Mouse (Mus musculus) MEL (cell line): ENCODE data around the gene Map4k1. TPM values are rescaled to one million over a fixed set of nuclear protein-coding genes. Genes with fewer than 3 reads are reported as not detected.
A peak's percentile ranks its signal among the peaks of the same experiment; 100 is the strongest.

Experiments used
- DNase-seq: peaks from one replicate; pipeline ENCODE4 v3.0.0; 2011; ENCODE audit warnings: low read depth, low spot score
- H3K27ac ChIP-seq: 2 replicates; pipeline ENCODE4 v1.5.1; 2012; ENCODE audit warnings: low read depth, mild to moderate bottlenecking, control low read depth, low read length, moderate library complexity; ENCODE audit not compliant: control insufficient read depth
- H3K27me3 ChIP-seq, 2 experiments: fragments of 150-350 bp in 1 of 2; sonication (generic) in 1 of 2; 2 replicates each; pipeline ENCODE4 v1.6.1; 2012; ENCODE audit warnings: low read length in 2 of 2, mild to moderate bottlenecking in 2 of 2, improper control_type of control experiment in 1 of 2, moderate library complexity in 1 of 2; ENCODE audit not compliant: insufficient read depth in 2 of 2, control insufficient read depth in 1 of 2
- H3K36me3 ChIP-seq, 2 experiments: 2 replicates each; pipeline ENCODE4 v1.6.1; 2012 to 2014; ENCODE audit warnings: low read length in 2 of 2, improper control_type of control experiment in 1 of 2, inconsistent platforms in 1 of 2, mild to moderate bottlenecking in 1 of 2; ENCODE audit not compliant: insufficient read depth in 2 of 2, control insufficient read depth in 1 of 2
- H3K4me1 ChIP-seq, 2 experiments: fragments of 150-350 bp in 1 of 2; sonication (generic) in 1 of 2; 2 replicates each; pipeline ENCODE4 v1.6.1; 2012; ENCODE audit warnings: low read length in 2 of 2, improper control_type of control experiment in 1 of 2, mild to moderate bottlenecking in 1 of 2; ENCODE audit not compliant: insufficient read depth in 2 of 2, control insufficient read depth in 1 of 2
- H3K4me3 ChIP-seq, 2 experiments: fragments of 150-350 bp in 1 of 2; sonication (generic) in 1 of 2; 2 replicates each; pipeline ENCODE4 v1.5.1; 2012; ENCODE audit warnings: low read depth in 2 of 2, low read length in 2 of 2, mild to moderate bottlenecking in 2 of 2, moderate library complexity in 2 of 2, control low read depth in 1 of 2, improper control_type of control experiment in 1 of 2; ENCODE audit not compliant: control insufficient read depth in 1 of 2, insufficient read depth in 1 of 2
- H3K79me2 ChIP-seq: 2 replicates; pipeline ENCODE4 v1.6.1; 2012; ENCODE audit warnings: mild to moderate bottlenecking, low read length, moderate library complexity; ENCODE audit not compliant: control insufficient read depth, poor library complexity, insufficient read depth
- H3K9ac ChIP-seq: 2 replicates; pipeline ENCODE4 v1.6.1; 2012; ENCODE audit warnings: low read depth, mild to moderate bottlenecking, control low read depth, low read length, moderate library complexity; ENCODE audit not compliant: control insufficient read depth, poor library complexity, severe bottlenecking
- H3K9me3 ChIP-seq: fragments of 150-350 bp; sonication (generic); replicated peaks from 2 replicates; pipeline ENCODE4 v1.6.1; 2012; ENCODE audit warnings: mild to moderate bottlenecking, low read length, improper control_type of control experiment, moderate library complexity; ENCODE audit not compliant: insufficient read depth
- CHD1 ChIP-seq: IDR thresholded peaks from 2 replicates; pipeline ENCODE4 v1.6.1; 2012; ENCODE audit warnings: low read depth, mild to moderate bottlenecking, inconsistent platforms, low read length, improper control_type of control experiment
- CTCF ChIP-seq, 3 experiments: IDR thresholded peaks in 2 of 3; conservative IDR thresholded peaks in 1 of 3; 2 replicates each; pipeline ENCODE4 v1.5.1; 2011 to 2012; ENCODE audit warnings: low read length in 3 of 3, low read depth in 2 of 3, mild to moderate bottlenecking in 2 of 3, improper control_type of control experiment in 1 of 3, inconsistent platforms in 1 of 3, mixed read lengths in 1 of 3, moderate library complexity in 1 of 3; ENCODE audit not compliant: control insufficient read depth in 1 of 3, insufficient read depth in 1 of 3, poor library complexity in 1 of 3, severe bottlenecking in 1 of 3
- E2F4 ChIP-seq: IDR thresholded peaks from 2 replicates; pipeline ENCODE4 v1.6.1; 2011; ENCODE audit warnings: low read depth, low read length, improper control_type of control experiment, borderline replicate concordance
- ELF1 ChIP-seq: IDR thresholded peaks from 2 replicates; pipeline ENCODE4 v1.6.1; 2014; ENCODE audit warnings: low read depth, mild to moderate bottlenecking, inconsistent platforms, low read length, improper control_type of control experiment, moderate library complexity
- EP300 ChIP-seq, 2 experiments: IDR thresholded peaks; 2 replicates each; pipeline ENCODE4 v1.6.1; 2011; ENCODE audit warnings: improper control_type of control experiment in 2 of 2, low read length in 2 of 2, low read depth in 1 of 2, mild to moderate bottlenecking in 1 of 2
- ETS1 ChIP-seq: IDR thresholded peaks from 2 replicates; pipeline ENCODE4 v1.6.1; 2012; ENCODE audit warnings: low read depth, mild to moderate bottlenecking, inconsistent platforms, low read length, improper control_type of control experiment, moderate library complexity
- GATA1 ChIP-seq: IDR thresholded peaks from 2 replicates; pipeline ENCODE4 v1.6.1; 2011; ENCODE audit warnings: low read depth, low read length, improper control_type of control experiment
- HCFC1 ChIP-seq: IDR thresholded peaks from 2 replicates; pipeline ENCODE4 v1.6.1; 2012; ENCODE audit warnings: low read depth, mild to moderate bottlenecking, inconsistent platforms, low read length, improper control_type of control experiment, moderate library complexity
- JUND ChIP-seq: IDR thresholded peaks from 2 replicates; pipeline ENCODE4 v1.6.1; 2011; ENCODE audit warnings: low read depth, mild to moderate bottlenecking, improper control_type of control experiment, low read length
- MAZ ChIP-seq: IDR thresholded peaks from 2 replicates; pipeline ENCODE4 v1.6.1; 2012; ENCODE audit warnings: low read depth, mild to moderate bottlenecking, inconsistent platforms, low read length, improper control_type of control experiment
- MYC ChIP-seq: IDR thresholded peaks from 2 replicates; pipeline ENCODE4 v1.6.1; 2011; ENCODE audit warnings: low read depth, mild to moderate bottlenecking, low read length, improper control_type of control experiment, moderate library complexity
- NRF1 ChIP-seq: IDR thresholded peaks from 2 replicates; pipeline ENCODE4 v1.6.1; 2014; ENCODE audit warnings: low read depth, mild to moderate bottlenecking, inconsistent platforms, low read length, improper control_type of control experiment, moderate library complexity; ENCODE audit not compliant: poor library complexity, insufficient read depth, severe bottlenecking
- POLR2A ChIP-seq, 2 experiments: IDR thresholded peaks; 2 replicates each; pipeline ENCODE4 v1.6.1; 2011 to 2012; ENCODE audit warnings: low read length in 2 of 2, mild to moderate bottlenecking in 2 of 2, control low read depth in 1 of 2, improper control_type of control experiment in 1 of 2, low read depth in 1 of 2, moderate library complexity in 1 of 2; ENCODE audit not compliant: control insufficient read depth in 1 of 2, insufficient read depth in 1 of 2, poor library complexity in 1 of 2
- POLR2AphosphoS5 ChIP-seq: IDR thresholded peaks from 2 replicates; pipeline ENCODE4 v1.6.1; 2012; ENCODE audit warnings: low read depth, borderline replicate concordance, mild to moderate bottlenecking, inconsistent platforms, low read length, moderate library complexity, mixed read lengths
- RAD21 ChIP-seq: IDR thresholded peaks from 2 replicates; pipeline ENCODE4 v1.6.1; 2011; ENCODE audit warnings: mild to moderate bottlenecking, low read depth, low read length, improper control_type of control experiment
- SMC3 ChIP-seq: IDR thresholded peaks from 2 replicates; pipeline ENCODE4 v1.6.1; 2011; ENCODE audit warnings: low read depth, low read length, improper control_type of control experiment
- TAL1 ChIP-seq: IDR thresholded peaks from 2 replicates; pipeline ENCODE4 v1.6.1; 2012; ENCODE audit warnings: mild to moderate bottlenecking, inconsistent platforms, low read length, moderate library complexity, mixed read lengths
- TCF12 ChIP-seq: IDR thresholded peaks from 2 replicates; pipeline ENCODE4 v1.6.1; 2014; ENCODE audit warnings: low read depth, mild to moderate bottlenecking, inconsistent platforms, low read length, improper control_type of control experiment, moderate library complexity
- USF2 ChIP-seq, 2 experiments: IDR thresholded peaks; 2 replicates each; pipeline ENCODE4 v1.6.1; 2011 to 2012; ENCODE audit warnings: improper control_type of control experiment in 2 of 2, low read length in 2 of 2, borderline replicate concordance in 1 of 2, inconsistent platforms in 1 of 2, low read depth in 1 of 2, mild to moderate bottlenecking in 1 of 2; ENCODE audit not compliant: insufficient read depth in 1 of 2
- ZC3H11A ChIP-seq: IDR thresholded peaks from 2 replicates; pipeline ENCODE4 v1.6.1; 2012; ENCODE audit warnings: low read depth, mild to moderate bottlenecking, inconsistent platforms, low read length, improper control_type of control experiment
- ZKSCAN1 ChIP-seq: IDR thresholded peaks from 2 replicates; pipeline ENCODE4 v1.6.1; 2012; ENCODE audit warnings: low read depth, mild to moderate bottlenecking, inconsistent platforms, low read length, improper control_type of control experiment, moderate library complexity
- ZNF384 ChIP-seq: IDR thresholded peaks from 2 replicates; pipeline ENCODE4 v1.6.1; 2012; ENCODE audit warnings: low read depth, mild to moderate bottlenecking, inconsistent platforms, low read length, improper control_type of control experiment
- polyA plus RNA-seq, 2 experiments: library from polyadenylated mRNA; stranded (reverse) in 1 of 2; unstranded in 1 of 2; fragments of >175 nt in 1 of 2; fragments of >200 nt in 1 of 2; gene quantifications; 2 replicates each; pipeline versions ENCODE4 v1.2.1 to v1.2.4; 2012; ENCODE audit warnings: low replicate concordance in 2 of 2, low read depth in 1 of 2; ENCODE audit not compliant: insufficient read length in 2 of 2, insufficient read depth in 1 of 2, missing spikeins in 1 of 2
- total RNA-seq: library from RNA; depleted of rRNA; stranded (reverse); fragments of 300-350 nt; gene quantifications from 2 replicates; pipeline ENCODE4 v1.2.3, GENCODE M21; 2012

Map4k1 gene
- total and polyA plus RNA-seq, 3 experiments, result 17.3 to 50.8 TPM; not detected in 1

- H3K27me3 ChIP-seq, result no peaks in the 10 kb centered on the region
- peak; percentile 70 for DNase-seq
- no peak overlapping the region for H3K9ac ChIP-seq
- H3K36me3 ChIP-seq, result no peaks in the 10 kb centered on the region
- H3K9me3 ChIP-seq, result no peaks in the 10 kb centered on the region
- H3K4me1 ChIP-seq, result no peaks in the 10 kb centered on the region
- H3K27ac ChIP-seq, result no peak overlapping the region
- TF ChIP-seq CTCF (IDR thresholded peaks at IDR 0.05 in 2 of 3, conservative IDR thresholded peaks at IDR 0.05 in 1 of 3; ENCODE audit: control insufficient read depth in 1 of 3, insufficient read depth in 1 of 3, low read depth in 2 of 3, low read length in 3 of 3, poor library complexity in 1 of 3, severe bottlenecking in 1 of 3) (peak; percentile 71 to 89 (median 76)), SMC3 (peak; percentile 65), JUND (no peak), TAL1 (no peak), MYC (no peak), ZC3H11A (peak; percentile 60), POLR2A (IDR thresholded peaks at IDR 0.05; ENCODE audit: control insufficient read depth in 1 of 2, insufficient read depth in 1 of 2, low read depth in 1 of 2, low read length in 2 of 2, poor library complexity in 1 of 2) (no peak), RAD21 (peak; percentile 66), NRF1 (no peak), ZNF384 (peak; percentile 83), EP300 (IDR thresholded peaks at IDR 0.05; ENCODE audit: low read depth in 1 of 2, low read length in 2 of 2) (no peak), HCFC1 (no peak), E2F4 (no peak), ZKSCAN1 (no peak), TCF12 (no peak), POLR2AphosphoS5 (no peak), MAZ (no peak)
- no peaks in the 10 kb centered on the region for H3K79me2 ChIP-seq
- no peak overlapping the region for H3K4me3 ChIP-seq
Observed at GRCm38 (mm10) chr7:28991616-28992015, 9.8 kb downstream of the Map4k1 start.

DNA sequence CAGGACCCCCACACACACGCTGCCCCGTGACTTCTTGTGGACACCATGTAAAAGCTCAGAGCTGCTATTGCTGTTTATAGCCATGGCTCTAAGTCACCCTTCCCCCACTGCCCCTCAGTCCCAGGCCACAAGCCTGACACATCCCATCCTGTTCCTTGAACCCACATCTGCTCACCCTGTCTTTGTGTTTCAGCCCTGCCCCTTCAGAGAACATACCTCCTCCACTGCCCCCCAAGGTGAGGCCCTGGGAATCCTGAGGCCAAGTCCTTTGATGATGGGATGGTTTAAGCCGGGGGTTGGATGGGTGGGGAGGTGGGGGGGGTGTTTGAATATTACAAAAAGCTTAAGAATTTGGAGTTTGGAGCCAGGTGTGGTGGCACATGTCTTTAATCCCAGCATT is 11.1 kb downstream of the Map4k1 start:
- DNase-seq, result no peak
- no peaks in the 10 kb centered on the region for H3K36me3 ChIP-seq
- TF ChIP-seq CHD1, result no peak
- TF ChIP-seq CTCF (IDR thresholded peaks at IDR 0.05 in 2 of 3, conservative IDR thresholded peaks at IDR 0.05 in 1 of 3; ENCODE audit: control insufficient read depth in 1 of 3, insufficient read depth in 1 of 3, low read depth in 2 of 3, low read length in 3 of 3, poor library complexity in 1 of 3, severe bottlenecking in 1 of 3), result no peak
- TF ChIP-seq HCFC1, result no peak
- TF ChIP-seq USF2 (IDR thresholded peaks at IDR 0.05; ENCODE audit: borderline replicate concordance in 1 of 2, insufficient read depth in 1 of 2, low read depth in 1 of 2, low read length in 2 of 2), result no peak
- no peak for TF ChIP-seq ELF1
- TF ChIP-seq ETS1, result no peak
- TF ChIP-seq ZKSCAN1, result no peak
- no peak for TF ChIP-seq POLR2A (IDR thresholded peaks at IDR 0.05; ENCODE audit: control insufficient read depth in 1 of 2, insufficient read depth in 1 of 2, low read depth in 1 of 2, low read length in 2 of 2, poor library complexity in 1 of 2)
- no peak for TF ChIP-seq GATA1
- no peaks in the 10 kb centered on the region for H3K9me3 ChIP-seq
- no peaks in the 10 kb centered on the region for H3K27me3 ChIP-seq
- no peak overlapping the region for H3K9ac ChIP-seq
- H3K79me2 ChIP-seq, result no peaks in the 10 kb centered on the region
- H3K4me1 ChIP-seq, result no peaks in the 10 kb centered on the region
- H3K27ac ChIP-seq, result no peak overlapping the region
- H3K4me3 ChIP-seq, result no peak overlapping the region
